Mouse (Mus musculus) brain, embryonic 18.5 days (tissue): ENCODE data around the gene Arsb.

ENCODE experiments used
- DNase-seq: peaks from one replicate; pipeline ENCODE4 v3.0.0-alpha.2; 2012; ENCODE audit warnings: low read depth, low spot score

Arsb gene

GRCm38 (mm10) chr13:93889991-93890390, 118.6 kb downstream of the Arsb start:
- DNase-seq, result no peak

- DNase-seq, result no peak
Observed at GRCm38 (mm10) chr13:93891276-93891675, 119.8 kb downstream of the Arsb start.

GRCm38 (mm10) chr13:93892101-93892500, 120.7 kb downstream of the Arsb start:
- no peak for DNase-seq

- no peak for DNase-seq
Observed at GRCm38 (mm10) chr13:93894105-93894504, 122.7 kb downstream of the Arsb start.

- DNase-seq, result no peak
Observed at GRCm38 (mm10) chr13:93895430-93895829, 124.0 kb downstream of the Arsb start.

- no peak for DNase-seq
Observed at GRCm38 (mm10) chr13:93897943-93898826, 126.8 kb downstream of the Arsb start.

- DNase-seq, result no peak
Observed at GRCm38 (mm10) chr13:93899378-93900256, 128.2 kb downstream of the Arsb start.

GRCm38 (mm10) chr13:93900934-93901626, 129.7 kb downstream of the Arsb start:
- no peak for DNase-seq

- no peak for DNase-seq
Observed at GRCm38 (mm10) chr13:93902126-93902525, 130.7 kb downstream of the Arsb start.

GRCm38 (mm10) chr13:93906552-93907245, 135.3 kb downstream of the Arsb start:
- DNase-seq, result no peak

GRCm38 (mm10) chr13:93907971-93908370, 136.5 kb downstream of the Arsb start:
- DNase-seq, result no peak

- no peak for DNase-seq
Observed at GRCm38 (mm10) chr13:93909847-93910246, 138.4 kb downstream of the Arsb start.

- peak; percentile 12 for DNase-seq
Observed at GRCm38 (mm10) chr13:93911037-93911436, 139.6 kb downstream of the Arsb start.

- no peak for DNase-seq
Observed at GRCm38 (mm10) chr13:93912326-93912915, 141.0 kb downstream of the Arsb start.

- DNase-seq, result no peak
Observed at GRCm38 (mm10) chr13:93914206-93914605, 142.8 kb downstream of the Arsb start.

GRCm38 (mm10) chr13:93915641-93916570, 144.5 kb downstream of the Arsb start:
- no peak for DNase-seq

- no peak for DNase-seq
Observed at GRCm38 (mm10) chr13:93919536-93919935, 148.1 kb downstream of the Arsb start.

GRCm38 (mm10) chr13:93920080-93920785, 148.8 kb downstream of the Arsb start:
- no peak for DNase-seq

- DNase-seq, result no peak
Observed at GRCm38 (mm10) chr13:93920786-93921300, 149.4 kb downstream of the Arsb start.
